Mouse (Mus musculus): ENCODE measurements around the gene Iqgap1. TPM values are rescaled to one million over a fixed set of nuclear protein-coding genes. Genes with fewer than 3 reads are reported as not detected.
A peak's percentile ranks its signal among the peaks of the same experiment; 100 is the strongest.
"Not testable (repeated sequence)": the region's sequence is repeated elsewhere in the genome, so short reads cannot be mapped to it uniquely, and the experiment has no call there.

Gene Iqgap1
- polyA plus RNA-seq, 1 experiment from 2014 or later, result 21.7 TPM

DNA sequence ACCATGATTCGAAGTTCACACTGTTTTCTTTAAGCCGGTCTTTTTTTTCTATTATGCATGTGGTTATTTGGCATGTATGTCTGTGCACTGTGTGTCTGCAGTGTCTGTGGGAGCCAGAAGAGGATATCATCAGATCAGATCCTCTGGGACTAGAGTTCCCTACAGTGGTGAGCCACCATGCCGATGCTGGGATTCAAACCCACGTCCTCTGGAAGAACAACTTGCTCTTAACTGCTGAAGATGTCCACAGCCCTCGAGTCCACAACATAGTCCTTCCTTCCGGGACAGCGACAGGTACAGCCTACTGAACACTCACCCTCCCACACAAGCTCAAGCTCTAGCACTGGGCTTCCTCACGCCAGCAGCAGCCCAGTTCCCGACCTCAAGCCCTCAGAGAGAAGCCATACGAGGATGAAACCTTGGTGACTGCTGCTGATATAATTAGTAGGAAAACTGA lies 50.3 kb downstream of the Iqgap1 start:
- H3K27ac ChIP-seq (replicated peaks), result no peak overlapping the region
- ATAC-seq (replicated peaks), result no peak
- H3K4me2 ChIP-seq (replicated peaks), result no peak overlapping the region
- H3K36me3 ChIP-seq, result no peaks in the 10 kb centered on the region
- WGBS, result 93% methylated on average over 10 of the region's 10 CpGs
- H3K9me3 ChIP-seq, result no peaks in the 10 kb centered on the region
- H3K27me3 ChIP-seq, result no peaks in the 10 kb centered on the region
- no peak overlapping the region for H3K4me3 ChIP-seq
- H3K9ac ChIP-seq (replicated peaks), result no peak overlapping the region
- H3K4me1 ChIP-seq, result peaks cover 4% of the 10 kb centered on the region; the same call in 1 of the 2 replicates

DNA sequence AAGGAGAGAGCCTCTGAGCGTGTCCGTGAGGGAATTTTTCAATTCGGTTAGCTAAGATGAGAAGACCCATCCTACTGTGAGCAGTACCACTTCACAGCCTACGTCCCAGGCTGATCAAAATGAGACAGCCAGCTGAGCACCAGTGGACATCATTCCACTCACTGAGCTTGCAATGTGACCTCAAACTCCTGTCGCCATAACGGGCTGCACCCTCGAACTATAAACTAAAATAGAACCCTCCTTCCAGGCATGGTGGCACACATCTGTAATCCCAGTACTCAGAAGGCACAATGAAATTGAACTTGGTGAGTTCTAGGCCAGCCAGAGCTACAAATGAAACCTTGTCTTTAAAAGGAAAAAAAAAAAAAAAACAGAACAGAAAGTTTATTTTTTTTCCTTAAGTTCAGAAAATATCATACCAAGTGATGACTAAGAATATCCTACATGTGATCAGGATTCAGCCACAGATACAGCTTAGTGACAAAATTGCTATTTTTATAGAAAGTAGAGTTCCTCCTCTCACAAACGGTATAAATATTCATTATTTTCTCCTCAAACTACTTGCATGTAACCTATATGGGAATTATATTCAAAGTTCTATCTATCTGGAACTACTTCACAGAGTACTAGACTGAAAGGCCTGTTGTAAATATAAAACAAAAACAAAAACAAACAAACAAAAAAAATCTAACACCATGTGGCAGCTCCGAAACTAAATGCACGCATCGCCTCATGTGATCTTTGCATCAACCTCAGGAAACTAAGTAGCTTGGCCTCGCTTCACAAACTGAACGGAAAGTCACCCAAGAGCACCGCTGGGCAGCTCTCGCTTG lies 50.9 kb downstream of the Iqgap1 start:
- no peak for ATAC-seq (replicated peaks)
- Histone ChIP-seq H3K9ac (replicated peaks) (no peak overlapping the region), H3K27ac (replicated peaks) (no peak overlapping the region), H3K4me2 (replicated peaks) (no peak overlapping the region), H3K36me3 (no peaks in the 10 kb centered on the region), H3K27me3 (no peaks in the 10 kb centered on the region), H3K4me1 (peaks cover 4% of the 10 kb centered on the region; the same call in 1 of the 2 replicates), H3K4me3 (no peak overlapping the region), H3K9me3 (no peaks in the 10 kb centered on the region)
- 91% methylated on average over 15 of the region's 15 CpGs for WGBS

DNA sequence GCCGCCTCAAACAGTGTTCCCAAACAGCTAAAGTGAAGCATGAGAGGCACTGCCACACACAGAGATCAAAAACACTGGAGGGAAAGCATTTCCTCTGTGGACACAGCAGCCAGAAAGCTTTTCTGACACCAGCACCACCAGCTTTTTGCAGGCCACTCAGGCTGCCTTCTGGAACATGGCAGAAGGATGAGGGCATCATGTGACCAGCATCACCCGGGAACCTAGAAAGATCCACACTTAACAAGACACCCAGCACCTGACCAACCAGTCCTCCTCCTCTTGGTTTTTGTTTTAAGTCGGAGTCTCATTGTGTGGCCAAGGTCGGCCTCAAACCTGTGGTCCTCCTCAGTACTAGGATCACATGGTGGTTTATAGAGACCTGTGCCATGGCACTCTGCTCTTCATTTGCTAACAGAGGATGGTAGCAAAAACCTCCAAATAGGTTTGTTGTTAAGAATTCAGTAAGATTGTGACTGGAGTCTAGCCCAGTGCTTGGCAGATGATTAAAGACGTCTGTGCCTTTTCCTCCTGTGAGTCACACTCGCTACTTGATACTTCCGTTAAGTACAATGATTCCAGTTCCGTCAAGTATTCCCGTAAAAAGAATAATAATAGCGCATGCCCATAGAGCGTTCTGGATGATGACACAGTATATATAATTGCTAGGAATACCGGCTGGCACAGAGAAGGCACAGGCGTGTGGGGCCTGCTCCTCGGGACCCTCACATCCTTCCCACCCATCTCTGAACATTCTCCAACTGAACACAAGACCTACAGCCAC lies 51.8 kb downstream of the Iqgap1 start:
- H3K4me3 ChIP-seq, result no peak overlapping the region
- ATAC-seq (replicated peaks), result no peak
- no peaks in the 10 kb centered on the region for H3K27me3 ChIP-seq
- H3K36me3 ChIP-seq, result no peaks in the 10 kb centered on the region
- no peak overlapping the region for H3K4me2 ChIP-seq (replicated peaks)
- WGBS, result 75% methylated on average over 14 of the region's 14 CpGs
- no peaks in the 10 kb centered on the region for H3K9me3 ChIP-seq
- no peak overlapping the region for H3K9ac ChIP-seq (replicated peaks)
- peak overlapping the region; percentile 60 for H3K27ac ChIP-seq (replicated peaks)
- peaks cover 4% of the 10 kb centered on the region; the same call in 1 of the 2 replicates for H3K4me1 ChIP-seq

DNA sequence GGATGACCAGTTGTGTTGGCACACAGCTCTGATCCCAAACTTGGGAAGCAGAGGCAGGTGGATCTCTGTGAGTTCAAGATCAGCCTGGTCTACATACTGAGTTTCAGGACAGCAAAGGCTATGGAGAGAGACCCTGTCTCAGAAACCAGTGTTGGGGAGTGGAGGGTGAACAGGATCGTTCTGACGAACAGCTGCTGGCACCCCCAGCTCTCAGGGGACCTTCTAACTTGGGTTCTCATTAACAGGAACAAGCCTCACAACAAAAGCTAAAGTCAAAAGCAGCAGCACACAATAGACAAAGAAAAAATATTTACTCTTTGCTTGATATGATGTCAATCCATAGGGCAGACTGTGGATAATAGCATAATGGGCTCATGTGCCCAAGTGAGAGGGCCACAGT lies 55.3 kb downstream of the Iqgap1 start:
- Histone ChIP-seq H3K36me3 (no peaks in the 10 kb centered on the region), H3K9me3 (no peaks in the 10 kb centered on the region), H3K27ac (replicated peaks) (no peak overlapping the region), H3K4me3 (no peak overlapping the region), H3K4me1 (peaks cover 13% of the 10 kb centered on the region), H3K27me3 (no peaks in the 10 kb centered on the region), H3K9ac (replicated peaks) (no peak overlapping the region), H3K4me2 (replicated peaks) (no peak overlapping the region)
- WGBS, result 82% methylated on average over 2 of the region's 2 CpGs
- no peak for ATAC-seq (replicated peaks)

DNA sequence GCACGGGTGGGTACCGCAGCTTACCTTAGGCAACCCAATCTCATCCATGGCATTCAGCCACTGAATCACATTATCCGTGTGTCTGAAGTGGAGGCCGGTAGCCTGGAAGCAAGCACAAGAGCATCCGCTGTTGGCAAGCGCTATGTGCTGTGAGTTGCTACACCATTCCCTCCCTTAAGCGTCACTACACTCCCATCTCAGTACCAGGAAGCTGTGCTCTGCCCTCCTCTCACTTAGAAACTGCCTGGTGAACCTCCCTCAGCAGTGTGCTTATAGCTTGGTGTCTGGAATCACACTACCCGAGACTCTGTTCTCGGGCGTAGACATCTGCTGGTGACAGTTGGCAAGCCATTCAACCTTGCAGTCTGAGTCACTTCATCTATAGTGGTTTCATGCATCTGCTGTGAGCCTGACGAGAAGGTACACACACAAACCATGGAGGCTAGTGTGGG lies 58.9 kb downstream of the Iqgap1 start:
- Histone ChIP-seq H3K4me3 (no peak overlapping the region), H3K27me3 (no peaks in the 10 kb centered on the region), H3K4me2 (replicated peaks) (no peak overlapping the region), H3K27ac (replicated peaks) (peak overlapping the region; percentile 39; the same call in 1 of the 2 replicates), H3K9ac (replicated peaks) (no peak overlapping the region), H3K4me1 (peaks cover 23% of the 10 kb centered on the region), H3K36me3 (no peaks in the 10 kb centered on the region), H3K9me3 (no peaks in the 10 kb centered on the region)
- peak; percentile 64; the same call in 1 of the 2 replicates for ATAC-seq (replicated peaks)
- 63% methylated on average over 11 of the region's 11 CpGs for WGBS

DNA sequence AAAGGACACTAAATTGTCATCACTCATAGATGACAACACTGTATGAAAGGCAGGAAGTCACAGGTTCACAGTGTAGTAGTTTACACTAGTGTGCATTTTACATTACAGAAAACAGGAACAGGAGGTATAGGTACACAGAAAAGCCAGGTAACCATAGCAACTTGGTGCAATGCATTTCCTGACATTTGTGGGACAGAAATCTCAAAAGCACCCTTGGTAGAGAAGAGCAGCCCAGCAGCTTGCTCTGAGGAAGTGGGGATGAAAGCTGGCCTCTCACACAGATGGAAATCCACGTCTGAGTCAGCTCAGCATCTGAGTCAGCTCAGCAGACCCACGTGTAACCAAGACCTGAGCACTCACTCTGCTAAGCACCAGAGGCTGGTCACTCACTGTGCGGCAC lies 59.7 kb downstream of the Iqgap1 start:
- 60% methylated on average over 3 of the region's 3 CpGs for WGBS
- Histone ChIP-seq H3K4me1 (peaks cover 23% of the 10 kb centered on the region), H3K27me3 (no peaks in the 10 kb centered on the region), H3K27ac (replicated peaks) (no peak overlapping the region), H3K9me3 (no peaks in the 10 kb centered on the region), H3K9ac (replicated peaks) (no peak overlapping the region), H3K4me3 (no peak overlapping the region), H3K4me2 (replicated peaks) (no peak overlapping the region), H3K36me3 (no peaks in the 10 kb centered on the region)
- no peak for ATAC-seq (replicated peaks)

DNA sequence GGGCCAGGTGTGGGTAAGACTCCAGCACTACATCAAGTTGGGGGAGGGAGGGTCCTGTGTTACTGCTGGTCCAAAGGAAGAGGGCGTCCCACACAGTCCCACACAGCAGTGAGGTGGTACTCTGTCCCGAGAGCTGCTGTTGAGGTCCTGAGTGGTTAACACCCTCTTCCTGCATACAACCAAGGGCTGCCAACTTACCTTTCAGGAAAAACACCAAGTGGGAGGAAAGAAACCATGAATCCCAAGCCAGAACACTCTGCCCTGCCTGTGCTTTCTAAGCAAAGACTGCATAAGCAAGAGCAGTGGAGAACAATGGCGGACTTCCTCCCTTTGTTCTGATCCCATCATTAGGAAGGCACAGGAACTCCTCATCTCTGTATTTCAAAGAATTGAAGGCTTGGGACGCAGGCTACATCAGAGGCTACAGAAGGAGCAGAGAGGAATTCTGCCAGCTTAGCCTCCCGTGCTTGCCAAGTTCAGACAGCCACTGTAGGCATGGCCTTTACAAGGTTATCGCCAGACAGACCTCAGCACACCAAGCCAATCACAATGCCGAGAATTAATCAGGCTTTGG lies 61.8 kb downstream of the Iqgap1 start:
- ATAC-seq (replicated peaks), result peak; percentile 54; the same call in 1 of the 2 replicates
- Histone ChIP-seq H3K9ac (replicated peaks) (no peak overlapping the region), H3K4me1 (peaks cover 23% of the 10 kb centered on the region), H3K27ac (replicated peaks) (peak overlapping the region; percentile 29), H3K9me3 (no peaks in the 10 kb centered on the region), H3K4me3 (no peak overlapping the region), H3K27me3 (no peaks in the 10 kb centered on the region), H3K4me2 (replicated peaks) (no peak overlapping the region), H3K36me3 (no peaks in the 10 kb centered on the region)
- WGBS, result 33% methylated on average over 7 of the region's 7 CpGs

DNA sequence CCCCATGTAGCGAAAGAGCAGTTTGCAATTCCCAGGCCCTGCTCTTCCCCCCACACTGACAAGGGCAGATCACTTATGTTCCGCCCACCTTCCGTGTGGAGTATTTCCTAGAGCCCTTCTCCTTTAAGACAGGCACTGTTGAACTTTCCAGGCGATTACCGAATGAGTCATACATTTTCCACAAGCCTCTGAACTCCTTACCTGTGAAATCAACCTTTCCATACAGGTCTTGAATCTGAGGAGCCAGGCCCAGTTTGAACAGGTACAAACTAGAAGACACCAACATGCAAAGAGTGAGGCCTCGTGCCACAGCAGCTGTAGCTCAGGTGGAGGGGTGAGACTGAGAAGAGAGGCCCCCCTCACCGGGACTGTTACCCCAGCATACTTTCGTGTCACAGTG lies 63.5 kb downstream of the Iqgap1 start:
- Histone ChIP-seq H3K27ac (replicated peaks) (no peak overlapping the region), H3K4me2 (replicated peaks) (no peak overlapping the region), H3K9ac (replicated peaks) (no peak overlapping the region), H3K9me3 (no peaks in the 10 kb centered on the region), H3K4me1 (peaks cover 22% of the 10 kb centered on the region), H3K27me3 (no peaks in the 10 kb centered on the region), H3K36me3 (peaks cover 4% of the 10 kb centered on the region; the same call in 1 of the 2 replicates), H3K4me3 (no peak overlapping the region)
- no peak for ATAC-seq (replicated peaks)
- WGBS, result 86% methylated on average over 8 of the region's 8 CpGs

DNA sequence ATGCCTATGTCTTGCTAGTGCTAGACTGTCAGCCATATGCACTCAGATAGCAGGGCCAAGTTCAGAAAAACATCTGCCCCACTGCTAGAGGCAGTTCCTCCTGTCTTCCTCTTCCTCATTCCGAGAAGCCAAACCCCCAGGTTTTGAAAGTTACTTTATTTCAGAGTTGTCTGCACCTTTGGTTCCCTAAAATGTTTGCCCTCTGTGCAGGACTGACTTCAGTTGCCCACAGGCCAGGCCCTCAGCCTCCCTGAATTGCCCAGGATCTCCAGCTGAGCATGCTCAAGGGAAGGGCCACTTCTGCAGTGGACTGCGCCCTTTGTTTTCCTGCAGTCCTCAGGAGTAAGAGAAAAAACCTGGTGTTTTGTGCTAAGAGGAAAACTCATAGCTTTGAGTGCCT lies 71.7 kb downstream of the Iqgap1 start:
- Histone ChIP-seq H3K4me3 (no peak overlapping the region), H3K9ac (replicated peaks) (no peak overlapping the region), H3K4me2 (replicated peaks) (no peak overlapping the region), H3K27me3 (no peaks in the 10 kb centered on the region), H3K36me3 (peaks cover 30% of the 10 kb centered on the region), H3K9me3 (no peaks in the 10 kb centered on the region), H3K27ac (replicated peaks) (no peak overlapping the region), H3K4me1 (no peaks in the 10 kb centered on the region)
- ATAC-seq (replicated peaks), result no peak
- WGBS, result 71% methylated on average over 2 of the region's 2 CpGs

DNA sequence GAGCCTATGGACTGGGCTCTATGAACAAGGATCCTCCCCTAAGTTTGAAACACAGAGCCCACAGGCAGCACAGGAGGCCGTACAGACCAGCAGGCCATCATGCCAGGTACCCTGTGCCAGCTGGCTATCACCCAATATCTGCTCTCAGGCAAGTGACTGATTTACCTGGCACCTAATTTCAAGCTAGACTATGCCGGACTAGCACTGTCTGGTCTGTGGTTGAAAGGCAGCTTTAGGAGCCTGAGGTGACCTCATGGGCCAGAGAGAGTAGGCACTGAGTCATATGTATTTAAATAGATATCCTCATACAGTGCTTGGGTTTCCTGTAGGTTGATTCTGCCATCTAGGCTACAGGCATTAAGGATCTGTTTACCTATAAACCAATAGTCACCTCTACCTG lies 72.2 kb downstream of the Iqgap1 start:
- Histone ChIP-seq H3K4me2 (replicated peaks) (no peak overlapping the region), H3K4me1 (no peaks in the 10 kb centered on the region), H3K9me3 (no peaks in the 10 kb centered on the region), H3K4me3 (no peak overlapping the region), H3K27me3 (no peaks in the 10 kb centered on the region), H3K36me3 (peaks cover 31% of the 10 kb centered on the region), H3K9ac (replicated peaks) (no peak overlapping the region), H3K27ac (replicated peaks) (no peak overlapping the region)
- ATAC-seq (replicated peaks), result no peak
- whole genome bisulfite sequencing, result 68% methylated on average over 2 of the region's 2 CpGs

DNA sequence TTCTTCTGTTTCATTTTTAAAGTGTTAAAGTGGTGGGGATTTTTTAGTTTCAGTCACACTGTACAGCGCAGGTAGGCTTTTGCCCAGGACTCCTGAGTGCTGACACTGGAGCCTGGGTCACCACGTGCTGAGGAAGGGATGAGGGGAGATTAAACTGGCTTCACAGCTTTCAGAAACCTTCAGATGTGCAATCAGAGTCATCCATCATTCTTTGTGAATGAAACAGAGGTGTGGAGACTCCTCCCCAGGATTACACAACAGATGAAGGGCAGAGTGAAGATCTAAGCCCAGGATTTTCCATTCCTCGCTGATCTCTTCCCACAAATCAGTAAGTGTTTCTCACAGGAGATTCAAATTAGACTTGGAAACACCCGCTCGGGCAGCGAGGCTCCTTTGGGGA lies 76.2 kb downstream of the Iqgap1 start:
- Histone ChIP-seq H3K9me3 (no peaks in the 10 kb centered on the region), H3K4me2 (replicated peaks) (no peak overlapping the region), H3K4me1 (peaks cover 23% of the 10 kb centered on the region), H3K27me3 (no peaks in the 10 kb centered on the region), H3K36me3 (peaks cover 37% of the 10 kb centered on the region), H3K4me3 (no peak overlapping the region), H3K9ac (replicated peaks) (no peak overlapping the region), H3K27ac (replicated peaks) (no peak overlapping the region)
- 73% methylated on average over 6 of the region's 6 CpGs for WGBS
- ATAC-seq (replicated peaks), result no peak

DNA sequence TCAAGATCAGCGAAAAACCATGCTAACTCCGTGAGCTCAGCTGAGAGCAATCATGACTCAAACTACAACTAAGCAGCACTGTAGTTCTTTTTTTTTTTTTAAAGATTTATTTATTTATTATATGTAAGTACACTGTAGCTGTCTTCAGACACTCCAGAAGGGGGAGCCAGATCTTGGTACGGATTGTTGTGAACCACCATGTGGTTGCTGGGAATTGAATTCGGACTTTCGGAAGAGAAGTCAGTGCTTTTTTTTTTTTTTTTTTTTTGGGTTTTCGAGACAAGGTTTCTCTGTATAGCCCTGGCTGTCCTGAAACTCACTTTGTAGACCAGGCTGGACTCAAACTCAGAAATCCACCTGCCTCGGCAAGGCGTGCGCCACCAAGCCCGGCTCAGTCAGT lies 76.7 kb downstream of the Iqgap1 start:
- not testable (repeated sequence) for H3K4me3 ChIP-seq; H3K27ac ChIP-seq (replicated peaks); ATAC-seq (replicated peaks); H3K27me3 ChIP-seq; H3K4me2 ChIP-seq (replicated peaks); H3K9me3 ChIP-seq; H3K9ac ChIP-seq (replicated peaks)
- WGBS, result 91% methylated on average over 10 of the region's 10 CpGs
- Histone ChIP-seq H3K36me3 (peaks cover 40% of the 10 kb centered on the region), H3K4me1 (peaks cover 25% of the 10 kb centered on the region)
